Mouse (Mus musculus): ENCODE measurements at regions not wholly inside any gene's neighbourhood (a gene's known extent, or its start where the extent isn't known, plus 50 kb on each side); places are given as distances from the start of the nearest gene placed in this dataset.

DNA sequence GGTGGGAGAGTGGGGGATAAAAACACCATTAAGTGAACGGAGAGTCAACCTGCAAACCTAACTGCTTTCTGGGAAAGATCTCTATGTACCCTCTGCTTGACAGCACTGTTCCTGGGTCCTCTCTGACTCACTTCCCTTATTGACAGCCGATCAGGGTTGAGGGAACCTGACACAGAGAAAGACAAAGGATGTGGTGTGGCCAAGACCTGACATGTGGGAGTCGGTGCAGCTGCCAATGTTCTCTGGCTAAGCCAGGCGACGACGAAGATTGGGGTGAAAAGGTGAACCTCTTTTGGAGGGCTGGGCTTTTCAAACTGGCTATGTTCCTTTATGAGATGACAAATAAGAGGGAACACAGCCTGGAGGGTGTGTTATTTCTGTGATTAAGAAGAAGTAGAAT, 318.6 kb upstream of the Usp25 start:
- TF ChIP-seq EP300 (IDR thresholded peaks at IDR 0.05; ENCODE audit: low read depth) (no peak), CTCF (IDR thresholded peaks at IDR 0.05; ENCODE audit: low read depth) (no peak)

Data from heart, postnatal 0 days (tissue).